Mouse (Mus musculus) cerebellum, adult 2 months (tissue): ENCODE results near the gene Aldh1l1.

Experiments used
- CTCF ChIP-seq: fragments of 200-500 bp; IDR thresholded peaks from 2 replicates; pipeline ENCODE4 v1.5.1; 2011; ENCODE audit warnings: low read depth, mild to moderate bottlenecking, control low read depth, low read length, moderate library complexity, borderline replicate concordance; ENCODE audit not compliant: insufficient read depth
- POLR2A ChIP-seq: fragments of 200-500 bp; IDR thresholded peaks from 2 replicates; pipeline ENCODE4 v1.6.1; 2011; ENCODE audit warnings: low read length, control low read depth, borderline replicate concordance; ENCODE audit not compliant: insufficient read depth

GRCm38 (mm10) chr6:90457421-90457820, 28.8 kb upstream of the Aldh1l1 start:
- TF ChIP-seq POLR2A (no peak), CTCF (no peak)
